ENCODE assay signal across 9 mouse cellular contexts in genomic region chr8:94377714-94378205, GRCm38 (mm10). TPM values are rescaled to one million over a fixed set of nuclear protein-coding genes. Genes with fewer than 3 reads are reported as not detected.
DNase-seq lines count a peak whose midpoint lies in the region; ATAC-seq and TF ChIP-seq lines count a peak whose summit lies in the region.
"Had no signal": no experiment of that assay in that cellular context is flagged by ENCODE, and none has a peak within 500 bp of the region (broad histone marks: within the 10 kb centered on the region; RNA-seq: fewer than 3 reads in every experiment).

No protein-coding gene starts in this region.

- H3ac ChIP-seq in myocyte (ENCODE audit: control insufficient read depth, insufficient read length): no peak overlapping the region

- H3K9ac ChIP-seq in embryonic facial prominence, embryonic 14.5 days (ENCODE audit: low read depth, low read length): no peak overlapping the region
- no peak overlapping the region for H3K9ac ChIP-seq in heart, embryonic 11.5 days (ENCODE audit: low read depth, low read length)
- H3K9ac ChIP-seq: neural tube, embryonic 12.5 days had no signal

- H3K9me3 ChIP-seq in embryonic facial prominence, embryonic 14.5 days (ENCODE audit: control insufficient read depth, low read length): no peaks in the 10 kb centered on the region
- no peaks in the 10 kb centered on the region for H3K9me3 ChIP-seq in embryonic facial prominence, embryonic 10.5 days
- H3K9me3 ChIP-seq in heart, embryonic 11.5 days (replicated peaks; ENCODE audit: control insufficient read depth, low read length): no peaks in the 10 kb centered on the region
- H3K9me3 ChIP-seq: neural tube, embryonic 12.5 days had no signal

- peak; percentile 84 for ATAC-seq in embryonic facial prominence, embryonic 14.5 days (ENCODE audit: low read depth)
- 0 out of 2 replicates have a peak, but pooled peaks have one; percentile 28 for ATAC-seq in heart, embryonic 11.5 days (replicated peaks; ENCODE audit: insufficient number of reproducible peaks, low FRiP score, low TSS enrichment)
- ATAC-seq in granulocyte monocyte progenitor cell, adult 5-6 weeks (replicated peaks; ENCODE audit: poor library complexity, severe bottlenecking): no peak

- no peak overlapping the region for H3K4me3 ChIP-seq in embryonic facial prominence, embryonic 14.5 days (ENCODE audit: low read depth, low read length)
- no peak overlapping the region for H3K4me3 ChIP-seq in embryonic facial prominence, embryonic 10.5 days
- no peak overlapping the region for H3K4me3 ChIP-seq in heart, embryonic 11.5 days (ENCODE audit: low read depth, low read length)
- H3K4me3 ChIP-seq in myocyte: no peak overlapping the region
- H3K4me3 ChIP-seq: neural tube, embryonic 12.5 days had no signal

- DNase-seq in embryonic facial prominence, embryonic 14.5 days (ENCODE audit: low spot score): peak; percentile 40
- no peak for DNase-seq in embryonic facial prominence, embryonic 10.5 days (ENCODE audit: low spot score)
- peak; percentile 89 to 97 for DNase-seq in kidney, postnatal 36 days
- no peak for DNase-seq in left cerebral cortex, adult 8-10 months (ENCODE audit: low spot score in 2 of 2)
- no peak for DNase-seq in retina, postnatal 1 day

- H3K27me3 ChIP-seq in embryonic facial prominence, embryonic 14.5 days (replicated peaks; ENCODE audit: control insufficient read depth, insufficient read depth, low read length): no peaks in the 10 kb centered on the region
- H3K27me3 ChIP-seq in embryonic facial prominence, embryonic 10.5 days (replicated peaks; ENCODE audit: low read depth, poor library complexity, severe bottlenecking): no peaks in the 10 kb centered on the region
- H3K27me3 ChIP-seq in heart, embryonic 11.5 days (ENCODE audit: control insufficient read depth, insufficient read depth, low read length): no peaks in the 10 kb centered on the region
- no peaks in the 10 kb centered on the region for H3K27me3 ChIP-seq in myocyte (ENCODE audit: control insufficient read depth, insufficient read depth, insufficient read length)
- H3K27me3 ChIP-seq: neural tube, embryonic 12.5 days had no signal

- H3K36me3 ChIP-seq in embryonic facial prominence, embryonic 14.5 days (ENCODE audit: control insufficient read depth, insufficient read depth, low read length): no peaks in the 10 kb centered on the region
- H3K36me3 ChIP-seq in embryonic facial prominence, embryonic 10.5 days (replicated peaks): no peaks in the 10 kb centered on the region
- H3K36me3 ChIP-seq in heart, embryonic 11.5 days (ENCODE audit: control insufficient read depth, insufficient read depth, low read length): no peaks in the 10 kb centered on the region
- no peaks in the 10 kb centered on the region for H3K36me3 ChIP-seq in myocyte (ENCODE audit: control insufficient read depth, insufficient read depth)
- H3K36me3 ChIP-seq: neural tube, embryonic 12.5 days had no signal

- no peak overlapping the region for H3K4me2 ChIP-seq in embryonic facial prominence, embryonic 14.5 days (ENCODE audit: low read depth, low read length)
- H3K4me2 ChIP-seq in heart, embryonic 11.5 days: no peak overlapping the region
- H3K4me2 ChIP-seq in myocyte (ENCODE audit: low read depth): peak overlapping the region; percentile 13
- H3K4me2 ChIP-seq: neural tube, embryonic 12.5 days had no signal

- peaks cover 5% of the 10 kb centered on the region; the same call in 1 of the 2 replicates for H3K4me1 ChIP-seq in embryonic facial prominence, embryonic 14.5 days (ENCODE audit: control insufficient read depth, insufficient read depth, low read length)
- no peaks in the 10 kb centered on the region for H3K4me1 ChIP-seq in embryonic facial prominence, embryonic 10.5 days
- peaks cover 12% of the 10 kb centered on the region; the same call in 1 of the 2 replicates for H3K4me1 ChIP-seq in heart, embryonic 11.5 days (ENCODE audit: control insufficient read depth, insufficient read depth, low read length)
- H3K4me1 ChIP-seq: neural tube, embryonic 12.5 days had no signal

- WGBS in embryonic facial prominence, embryonic 14.5 days: 47% methylated on average over 11 of the region's 11 CpGs
- WGBS in embryonic facial prominence, embryonic 10.5 days: 80% methylated on average over 11 of the region's 11 CpGs
- 55% methylated on average over 11 of the region's 11 CpGs for WGBS in heart, embryonic 11.5 days (ENCODE audit: insufficient replicate concordance)

- no peaks in the 10 kb centered on the region for H3K79me2 ChIP-seq in myocyte (ENCODE audit: control insufficient read depth, insufficient read depth)

- H3K27ac ChIP-seq in embryonic facial prominence, embryonic 14.5 days (replicated peaks; ENCODE audit: low read depth, low read length): 0 out of 2 replicates have a peak overlapping the region, but pooled peaks have one; percentile 28
- H3K27ac ChIP-seq in embryonic facial prominence, embryonic 10.5 days (replicated peaks): no peak overlapping the region
- H3K27ac ChIP-seq in heart, embryonic 11.5 days (ENCODE audit: low read depth, low read length): no peak overlapping the region
- H3K27ac ChIP-seq: neural tube, embryonic 12.5 days had no signal

- no peak for TF ChIP-seq POLR2A in myocyte (IDR thresholded peaks at IDR 0.05; ENCODE audit: insufficient read length, low read depth)

TF ChIP-seq in myocyte, 11 proteins besides CTCF, POLR2A, EP300 and RAD21:
- TF ChIP-seq CEBPB (IDR thresholded peaks at IDR 0.05; ENCODE audit: insufficient read depth, poor library complexity, severe bottlenecking) (no peak), MYOD1 (IDR thresholded peaks at IDR 0.05; ENCODE audit: control insufficient read depth in 1 of 3, insufficient read length in 2 of 3, low read depth in 2 of 3) (peak in 2 of 3 experiments; percentile 27 to 53), MAX (IDR thresholded peaks at IDR 0.05; ENCODE audit: low read depth) (no peak), MYOG (IDR thresholded peaks at IDR 0.05; ENCODE audit: control insufficient read depth in 1 of 3, insufficient read depth in 1 of 3, insufficient read length in 2 of 3, low read depth in 2 of 3) (peak in 2 of 3 experiments; percentile 40 to 81), TCF12 (IDR thresholded peaks at IDR 0.05; ENCODE audit: insufficient read depth, poor library complexity, severe bottlenecking) (no peak), SRF (IDR thresholded peaks at IDR 0.05; ENCODE audit: control insufficient read depth, insufficient read length, low read depth) (no peak)

RNA-seq across cellular contexts. Expression of gene Herpud1, which starts 8.5 kb away (rescaled TPM):
- polyA plus RNA-seq in embryonic facial prominence, embryonic 14.5 days (2014; fragmentation: Nextera tagmentation; extraction: Ambion mirVana): 93.8 and 107 TPM in 2 replicates
- polyA plus RNA-seq in embryonic facial prominence, embryonic 10.5 days (2016; fragmentation: Nextera tagmentation; extraction: Ambion mirVana): 53.2 and 58.8 TPM in 2 replicates
- polyA plus RNA-seq in heart, embryonic 11.5 days (2014; fragmentation: Nextera tagmentation; extraction: Ambion mirVana): 80.5 and 84.1 TPM in 2 replicates
- polyA plus RNA-seq in myocyte (2012; fragmentation: generic; extraction: Trizol): 292 TPM
- 10 to 100 TPM; 68.9 to 76.1 (median 73.2) TPM for total RNA-seq in left cerebral cortex, adult 8-10 months (2022)
- total RNA-seq in granulocyte monocyte progenitor cell, adult 5-6 weeks (2014; fragmentation: Nextera tagmentation): 81.6 and 83.0 TPM in 2 replicates
- 80.3 and 95.4 TPM in 2 replicates for total RNA-seq in granulocyte monocyte progenitor cell, adult 5-6 weeks (2017)

RNA-seq across cellular contexts. Expression of gene Slc12a3, which starts 48.8 kb away (rescaled TPM):
- 0.29 TPM in 1 of 2 replicates, not detected in the other for polyA plus RNA-seq in embryonic facial prominence, embryonic 14.5 days (2014; fragmentation: Nextera tagmentation; extraction: Ambion mirVana)
- polyA plus RNA-seq in embryonic facial prominence, embryonic 10.5 days (2016; fragmentation: Nextera tagmentation; extraction: Ambion mirVana): 0.05 TPM in 1 of 2 replicates, not detected in the other
- 0.20 TPM in 1 of 2 replicates, not detected in the other for polyA plus RNA-seq in heart, embryonic 11.5 days (2014; fragmentation: Nextera tagmentation; extraction: Ambion mirVana)
- polyA plus RNA-seq in myocyte (2012; fragmentation: generic; extraction: Trizol): 0.04 TPM
- total RNA-seq in left cerebral cortex, adult 8-10 months (2022): under 1 TPM; 0.20 to 0.57 (median 0.48) TPM
- total RNA-seq in granulocyte monocyte progenitor cell, adult 5-6 weeks (2014; fragmentation: Nextera tagmentation): not detected in 2 replicates
- 0.26 TPM in 1 of 2 replicates, not detected in the other for total RNA-seq in granulocyte monocyte progenitor cell, adult 5-6 weeks (2017)

RNA-seq across cellular contexts. Expression of gene Nlrc5, which starts 56.4 kb away (rescaled TPM):
- polyA plus RNA-seq in embryonic facial prominence, embryonic 14.5 days (2014; fragmentation: Nextera tagmentation; extraction: Ambion mirVana): 0.39 and 0.42 TPM in 2 replicates
- 0.06 TPM in 1 of 2 replicates, not detected in the other for polyA plus RNA-seq in embryonic facial prominence, embryonic 10.5 days (2016; fragmentation: Nextera tagmentation; extraction: Ambion mirVana)
- 0.13 TPM in 1 of 2 replicates, not detected in the other for polyA plus RNA-seq in heart, embryonic 11.5 days (2014; fragmentation: Nextera tagmentation; extraction: Ambion mirVana)
- polyA plus RNA-seq in myocyte (2012; fragmentation: generic; extraction: Trizol): 0.40 TPM
- 1 to 10 TPM in 3 of 4 experiments, under 1 TPM in 1; 0.81 to 3.7 (median 2.6) TPM for total RNA-seq in left cerebral cortex, adult 8-10 months (2022)
- 35.8 and 43.0 TPM in 2 replicates for total RNA-seq in granulocyte monocyte progenitor cell, adult 5-6 weeks (2014; fragmentation: Nextera tagmentation)
- total RNA-seq in granulocyte monocyte progenitor cell, adult 5-6 weeks (2017): 19.3 and 19.4 TPM in 2 replicates

Comparison
In these comparisons a context has a peak if more than half of its experiments do, and no peak if none do; other contexts are left out.
1. DNase-seq: peak in embryonic facial prominence, embryonic 14.5 days (single experiment) and kidney, postnatal 36 days (2 of 2); none in embryonic facial prominence, embryonic 10.5 days (single experiment), left cerebral cortex, adult 8-10 months (0 of 2) and retina, postnatal 1 day (single experiment).